Comparison of ENCODE assay signal across 20 mouse cellular contexts in the genomic region with DNA sequence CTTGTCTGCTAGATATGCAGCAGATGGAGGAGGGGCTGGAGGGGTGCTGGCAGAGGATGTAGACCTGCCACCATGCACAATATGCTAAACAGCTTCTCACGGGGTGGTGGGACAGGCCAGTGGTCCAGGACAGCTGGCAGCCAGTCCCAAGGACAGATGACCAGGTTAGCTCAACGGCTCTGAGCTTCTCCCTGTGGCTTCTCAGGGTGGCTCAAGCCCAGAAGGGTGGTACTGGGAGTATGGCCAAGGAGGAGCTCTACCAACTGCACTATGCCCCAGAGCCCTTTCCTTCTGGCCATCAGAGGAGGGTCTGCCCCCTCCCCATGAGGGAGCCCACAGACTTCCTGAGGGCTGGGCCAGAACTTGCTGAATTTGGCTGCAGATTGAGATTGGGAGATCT. TPM values are rescaled to one million over a fixed set of nuclear protein-coding genes. Genes with fewer than 3 reads are reported as not detected.
"Had no signal": no experiment of that assay in that cellular context is flagged by ENCODE, and none has a peak within 500 bp of the region (broad histone marks: within the 10 kb centered on the region; RNA-seq: fewer than 3 reads in every experiment).

No protein-coding gene starts in this region.

- H3K4me2 ChIP-seq: kidney, embryonic 15.5 days; limb, embryonic 13.5 days; liver, embryonic 12.5 days; liver, embryonic 15.5 days; lung, embryonic 15.5 days; midbrain, embryonic 11.5 days; midbrain, embryonic 15.5 days had no signal

- H3K9ac ChIP-seq: kidney, embryonic 15.5 days; limb, embryonic 13.5 days; liver, embryonic 12.5 days; liver, embryonic 15.5 days; lung, embryonic 15.5 days; midbrain, embryonic 15.5 days had no signal

- H3K27me3 ChIP-seq: kidney, embryonic 15.5 days; limb, embryonic 13.5 days; liver, embryonic 12.5 days; liver, embryonic 15.5 days; lung, embryonic 15.5 days; megakaryocyte, embryonic 14.5 days; midbrain, embryonic 15.5 days had no signal

- H3K4me1 ChIP-seq: kidney, embryonic 15.5 days; limb, embryonic 10.5 days; limb, embryonic 13.5 days; liver, embryonic 12.5 days; liver, embryonic 15.5 days; lung, embryonic 15.5 days; megakaryocyte, embryonic 14.5 days; midbrain, embryonic 15.5 days had no signal

- DNase-seq: kidney, adult 8-10 months; kidney, postnatal 10 days; kidney, postnatal 36 days; layer of hippocampus, postnatal 36 days; liver; lung, adult 18-20 months; lung, postnatal 10 days; lung, postnatal 36 days; thymus, adult 18-20 months; thymus, postnatal 36 days had no signal

- H3K36me3 ChIP-seq: kidney, embryonic 15.5 days; limb, embryonic 10.5 days; limb, embryonic 13.5 days; liver, embryonic 12.5 days; liver, embryonic 15.5 days; lung, embryonic 15.5 days; midbrain, embryonic 15.5 days had no signal

- ATAC-seq: liver, embryonic 12.5 days; midbrain, embryonic 15.5 days had no signal

- H3K27ac ChIP-seq: kidney, embryonic 15.5 days; limb, embryonic 10.5 days; limb, embryonic 13.5 days; liver, embryonic 12.5 days; liver, embryonic 15.5 days; lung, embryonic 15.5 days; midbrain, embryonic 15.5 days had no signal

- H3K9me3 ChIP-seq: kidney, embryonic 15.5 days; limb, embryonic 13.5 days; liver, embryonic 12.5 days; liver, embryonic 15.5 days; lung, embryonic 15.5 days; midbrain, embryonic 15.5 days had no signal

- H3K4me3 ChIP-seq: kidney, embryonic 15.5 days; limb, embryonic 10.5 days; limb, embryonic 13.5 days; liver, embryonic 12.5 days; liver, embryonic 15.5 days; lung, embryonic 15.5 days; megakaryocyte, embryonic 14.5 days; midbrain, embryonic 15.5 days had no signal

RNA-seq across cellular contexts. Expression of a gene that starts 35.2 kb away (rescaled TPM):
- polyA plus RNA-seq: liver, embryonic 12.5 days; liver, embryonic 15.5 days; small intestine, adult 2 months had no signal
